Mouse (Mus musculus): ENCODE measurements around the gene Rhd. TPM values are rescaled to one million over a fixed set of nuclear protein-coding genes. Genes with fewer than 3 reads are reported as not detected.
A peak's percentile ranks its signal among the peaks of the same experiment; 100 is the strongest.

Gene Rhd
- total and polyA plus RNA-seq, 2 experiments from 2014 or later = 0.98 to 1.5 TPM

DNA sequence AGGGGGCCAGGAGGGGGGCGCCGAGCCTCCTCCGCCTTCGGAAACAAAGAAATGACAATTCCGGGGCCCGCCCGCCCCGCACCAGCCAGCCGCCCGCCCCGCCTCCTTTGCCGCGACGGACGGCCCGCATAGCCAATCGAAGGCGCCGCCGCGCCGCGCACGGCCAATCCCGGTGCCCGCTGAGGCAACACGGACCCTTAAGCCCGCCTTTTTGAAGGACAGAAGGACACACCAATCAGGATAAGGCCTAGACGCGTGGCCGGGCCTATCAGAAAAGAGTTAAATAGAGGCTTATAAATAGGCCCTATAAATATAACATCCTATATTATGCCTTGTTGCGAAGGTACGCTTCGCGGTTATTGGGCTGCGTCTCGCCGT is 11.1 kb upstream of the Rhd start, which contains the start of gene Maco1:
Gene Maco1 (minus strand): TSS at position 87 of the 378 bp plus-strand sequence.
- Histone ChIP-seq H3K36me3 (ENCODE audit: insufficient read depth, low read length) (no peaks in the 10 kb centered on the region), H3K4me2 (ENCODE audit: low read depth, low read length, poor library complexity, severe bottlenecking) (peak within 1 kb of the TSS; percentile 75), H3K9ac (replicated peaks; ENCODE audit: low read length, poor library complexity, severe bottlenecking) (peak within 1 kb of the TSS; percentile 97), H3K4me3 (ENCODE audit: low read depth, low read length) (peak within 1 kb of the TSS; percentile 99), H3K9me3 (ENCODE audit: low read length) (no peaks in the 10 kb centered on the region), H3K27ac (ENCODE audit: low read depth, low read length) (peak within 1 kb of the TSS; percentile 100), H3K27me3 (ENCODE audit: insufficient read depth, low read length) (no peaks in the 10 kb centered on the region), H3K4me1 (ENCODE audit: insufficient read depth, low read length) (peaks cover 16% of the 10 kb centered on the region; the same call in 1 of the 2 replicates)
- DNase-seq (ENCODE audit: low spot score) (peak; percentile 98), ATAC-seq (ENCODE audit: low FRiP score) (peak; percentile 97)
- WGBS = 0% methylated on average over 36 of the region's 38 CpGs
- no peak for TF ChIP-seq CTCF (IDR thresholded peaks at IDR 0.05)

DNA sequence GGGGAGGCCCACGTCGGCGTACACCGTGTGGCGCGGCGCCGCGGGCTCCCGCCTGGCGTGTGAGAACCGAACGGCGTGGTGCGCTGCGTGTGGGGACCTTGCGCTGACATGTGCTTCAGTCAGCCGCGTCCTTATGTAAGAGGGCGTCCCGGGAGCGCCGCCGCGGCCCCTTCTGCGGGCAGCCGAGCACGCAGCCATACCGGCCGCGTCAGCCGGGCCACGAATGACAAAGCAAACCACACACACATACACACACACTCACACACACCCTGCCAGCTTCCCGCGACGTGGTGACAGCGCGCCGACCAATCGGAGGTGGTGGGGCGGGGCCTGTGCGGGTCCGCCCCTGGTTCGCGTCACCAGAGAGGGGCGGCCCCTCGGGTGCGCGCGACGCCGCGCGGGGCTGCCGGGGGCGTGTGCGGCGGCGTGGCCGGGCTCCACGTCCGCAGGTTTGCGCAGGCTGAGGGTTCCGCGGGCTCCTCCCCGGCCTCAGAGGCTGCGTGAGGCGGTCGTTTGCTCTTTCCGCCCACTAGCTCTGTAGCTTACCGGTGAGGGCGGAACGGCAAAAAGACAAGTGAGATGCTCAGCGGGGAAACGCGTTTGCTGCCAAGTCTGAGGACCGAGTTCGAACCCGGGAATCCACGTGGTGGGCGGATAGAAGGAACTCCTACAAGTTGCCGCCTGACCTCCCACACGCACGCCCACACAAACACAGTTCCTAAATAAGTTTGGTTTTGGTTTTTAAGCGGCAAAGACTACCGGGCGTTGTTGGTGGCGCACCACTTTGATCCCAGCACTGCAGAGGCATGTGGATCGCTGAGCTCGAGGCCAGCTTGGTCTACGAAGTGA is 10.5 kb upstream of the Rhd start:
- Histone ChIP-seq H3K36me3 (ENCODE audit: insufficient read depth, low read length) (no peaks in the 10 kb centered on the region), H3K4me2 (ENCODE audit: low read depth, low read length, poor library complexity, severe bottlenecking) (peak overlapping the region; percentile 61), H3K9ac (replicated peaks; ENCODE audit: low read length, poor library complexity, severe bottlenecking) (peak overlapping the region; percentile 97), H3K9me3 (ENCODE audit: low read length) (no peaks in the 10 kb centered on the region), H3K4me1 (ENCODE audit: insufficient read depth, low read length) (peaks cover 16% of the 10 kb centered on the region; the same call in 1 of the 2 replicates), H3K27ac (ENCODE audit: low read depth, low read length) (peak overlapping the region; percentile 100), H3K27me3 (ENCODE audit: insufficient read depth, low read length) (no peaks in the 10 kb centered on the region), H3K4me3 (ENCODE audit: low read depth, low read length) (peak overlapping the region; percentile 99)
- 1% methylated on average over 90 of the region's 91 CpGs for WGBS
- no peak for TF ChIP-seq CTCF (IDR thresholded peaks at IDR 0.05)
- peak; percentile 96 for ATAC-seq (ENCODE audit: low FRiP score)
- peak; percentile 96 for DNase-seq (ENCODE audit: low spot score)

DNA sequence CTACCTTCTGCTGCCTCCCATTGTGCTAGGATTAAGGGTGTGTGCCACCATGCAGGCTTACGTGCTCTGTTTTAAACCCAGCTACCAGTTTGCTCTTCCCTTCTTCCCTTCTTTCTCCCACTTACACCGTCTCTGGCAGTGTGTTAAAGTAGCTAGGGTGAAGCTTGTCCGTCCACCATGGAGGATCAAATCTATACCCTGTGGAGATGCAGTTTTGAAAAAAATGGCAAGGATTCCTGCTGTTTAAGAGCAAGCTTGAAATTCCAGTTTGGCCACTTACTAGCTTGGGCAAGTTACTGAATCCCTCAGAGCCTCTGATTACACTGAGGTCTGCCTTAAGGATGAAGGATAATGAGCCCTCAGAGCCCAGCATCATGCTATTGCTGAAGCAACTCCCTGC is 9.0 kb upstream of the Rhd start:
- Histone ChIP-seq H3K27me3 (ENCODE audit: insufficient read depth, low read length) (no peaks in the 10 kb centered on the region), H3K4me3 (ENCODE audit: low read depth, low read length) (no peak overlapping the region), H3K4me1 (ENCODE audit: insufficient read depth, low read length) (peaks cover 14% of the 10 kb centered on the region; the same call in 1 of the 2 replicates), H3K9ac (replicated peaks; ENCODE audit: low read length, poor library complexity, severe bottlenecking) (no peak overlapping the region), H3K27ac (ENCODE audit: low read depth, low read length) (no peak overlapping the region), H3K36me3 (ENCODE audit: insufficient read depth, low read length) (no peaks in the 10 kb centered on the region), H3K9me3 (ENCODE audit: low read length) (no peaks in the 10 kb centered on the region), H3K4me2 (ENCODE audit: low read depth, low read length, poor library complexity, severe bottlenecking) (no peak overlapping the region)
- no peak for TF ChIP-seq CTCF (IDR thresholded peaks at IDR 0.05)
- 38% methylated on average over 3 of the region's 3 CpGs for WGBS
- ATAC-seq (ENCODE audit: low FRiP score) = no peak
- no peak for DNase-seq (ENCODE audit: low spot score)

DNA sequence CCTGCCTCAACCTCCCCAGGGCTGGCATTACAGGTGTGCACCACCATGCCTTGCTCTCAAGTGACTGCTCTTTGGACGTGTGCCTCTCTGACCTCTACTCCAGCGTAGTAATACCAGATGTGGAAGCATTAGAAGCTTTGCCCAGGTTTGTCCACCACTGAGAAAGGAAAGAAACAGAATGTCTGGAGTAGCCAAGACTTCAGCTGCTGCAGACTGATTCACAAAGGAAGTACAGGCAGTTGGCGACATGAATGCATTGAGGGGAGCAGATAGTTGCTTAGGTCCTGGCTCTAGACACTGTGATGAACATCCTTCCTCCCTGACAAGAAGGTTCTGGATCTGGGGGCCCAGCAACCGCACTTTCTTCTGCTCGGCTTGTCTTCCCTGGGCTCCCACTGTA is 8.3 kb upstream of the Rhd start:
- Histone ChIP-seq H3K9ac (replicated peaks; ENCODE audit: low read length, poor library complexity, severe bottlenecking) (no peak overlapping the region), H3K36me3 (ENCODE audit: insufficient read depth, low read length) (no peaks in the 10 kb centered on the region), H3K4me1 (ENCODE audit: insufficient read depth, low read length) (peaks cover 8% of the 10 kb centered on the region; the same call in 1 of the 2 replicates), H3K4me3 (ENCODE audit: low read depth, low read length) (no peak overlapping the region), H3K27me3 (ENCODE audit: insufficient read depth, low read length) (no peaks in the 10 kb centered on the region), H3K4me2 (ENCODE audit: low read depth, low read length, poor library complexity, severe bottlenecking) (no peak overlapping the region), H3K27ac (ENCODE audit: low read depth, low read length) (no peak overlapping the region), H3K9me3 (ENCODE audit: low read length) (no peaks in the 10 kb centered on the region)
- DNase-seq (ENCODE audit: low spot score) (no peak), ATAC-seq (ENCODE audit: low FRiP score) (no peak)
- 66% methylated on average over 5 of the region's 5 CpGs for WGBS
- no peak for TF ChIP-seq CTCF (IDR thresholded peaks at IDR 0.05)

DNA sequence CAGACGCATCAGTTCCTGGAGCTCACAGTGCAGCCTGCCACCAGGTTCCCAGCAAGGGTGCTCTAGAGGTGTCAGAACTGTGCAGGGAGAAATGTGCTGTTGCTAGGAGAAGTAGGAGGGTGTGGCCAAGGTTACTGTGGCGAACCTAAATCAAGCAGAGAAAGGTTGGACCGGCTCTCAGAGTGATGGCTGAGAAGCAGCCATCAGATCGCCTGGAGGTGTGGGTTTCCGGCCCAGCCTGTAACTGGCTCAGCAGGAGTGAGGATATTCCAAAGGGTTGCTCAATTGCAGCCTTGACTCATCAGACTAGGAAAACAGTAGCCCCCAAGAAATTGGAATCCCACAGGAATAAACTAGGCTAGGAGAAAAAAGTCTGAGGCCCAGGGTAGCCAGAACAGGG is 7.8 kb upstream of the Rhd start:
- no peaks in the 10 kb centered on the region for H3K27me3 ChIP-seq (ENCODE audit: insufficient read depth, low read length)
- TF ChIP-seq CTCF (IDR thresholded peaks at IDR 0.05) = no peak
- H3K9me3 ChIP-seq (ENCODE audit: low read length) = no peaks in the 10 kb centered on the region
- DNase-seq (ENCODE audit: low spot score) = no peak
- ATAC-seq (ENCODE audit: low FRiP score) = no peak
- no peak overlapping the region for H3K9ac ChIP-seq (replicated peaks; ENCODE audit: low read length, poor library complexity, severe bottlenecking)
- no peak overlapping the region for H3K27ac ChIP-seq (ENCODE audit: low read depth, low read length)
- H3K4me2 ChIP-seq (ENCODE audit: low read depth, low read length, poor library complexity, severe bottlenecking) = no peak overlapping the region
- no peaks in the 10 kb centered on the region for H3K36me3 ChIP-seq (ENCODE audit: insufficient read depth, low read length)
- H3K4me3 ChIP-seq (ENCODE audit: low read depth, low read length) = no peak overlapping the region
- 0 out of 2 replicates have a peak, but pooled peaks cover 4% of the 10 kb centered on the region for H3K4me1 ChIP-seq (ENCODE audit: insufficient read depth, low read length)
- 29% methylated on average over 5 of the region's 5 CpGs for WGBS

DNA sequence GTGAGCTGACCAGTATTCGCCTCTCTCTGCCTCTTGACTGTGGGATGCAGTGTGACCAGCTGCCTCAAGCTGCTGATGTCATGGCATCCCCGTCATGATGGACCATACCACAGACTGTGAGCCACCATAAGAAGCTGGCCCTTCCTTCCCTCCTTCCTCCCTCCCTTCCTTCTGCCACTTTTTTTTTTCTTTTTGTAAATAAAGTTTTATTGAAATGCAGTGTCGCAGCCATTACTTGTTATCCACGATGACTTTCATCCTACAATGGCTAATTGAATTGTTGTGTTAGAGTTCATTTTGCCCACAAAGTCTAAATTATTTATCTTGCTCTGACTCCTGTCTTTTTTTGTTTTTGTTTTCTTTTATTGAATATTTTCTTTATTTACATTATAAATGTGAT is 5.8 kb upstream of the Rhd start:
- Histone ChIP-seq H3K4me3 (ENCODE audit: low read depth, low read length) (no peak overlapping the region), H3K36me3 (ENCODE audit: insufficient read depth, low read length) (no peaks in the 10 kb centered on the region), H3K9ac (replicated peaks; ENCODE audit: low read length, poor library complexity, severe bottlenecking) (no peak overlapping the region), H3K4me2 (ENCODE audit: low read depth, low read length, poor library complexity, severe bottlenecking) (no peak overlapping the region), H3K4me1 (ENCODE audit: insufficient read depth, low read length) (no peaks in the 10 kb centered on the region), H3K27me3 (ENCODE audit: insufficient read depth, low read length) (no peaks in the 10 kb centered on the region), H3K9me3 (ENCODE audit: low read length) (no peaks in the 10 kb centered on the region), H3K27ac (ENCODE audit: low read depth, low read length) (no peak overlapping the region)
- ATAC-seq (ENCODE audit: low FRiP score) (no peak), DNase-seq (ENCODE audit: low spot score) (no peak)
- no peak for TF ChIP-seq CTCF (IDR thresholded peaks at IDR 0.05)
- WGBS = 90% methylated on average over 4 of the region's 4 CpGs

Data from midbrain, postnatal 0 days (tissue).